ENCODE assay signal across 23 mouse cellular contexts in the genomic region with DNA sequence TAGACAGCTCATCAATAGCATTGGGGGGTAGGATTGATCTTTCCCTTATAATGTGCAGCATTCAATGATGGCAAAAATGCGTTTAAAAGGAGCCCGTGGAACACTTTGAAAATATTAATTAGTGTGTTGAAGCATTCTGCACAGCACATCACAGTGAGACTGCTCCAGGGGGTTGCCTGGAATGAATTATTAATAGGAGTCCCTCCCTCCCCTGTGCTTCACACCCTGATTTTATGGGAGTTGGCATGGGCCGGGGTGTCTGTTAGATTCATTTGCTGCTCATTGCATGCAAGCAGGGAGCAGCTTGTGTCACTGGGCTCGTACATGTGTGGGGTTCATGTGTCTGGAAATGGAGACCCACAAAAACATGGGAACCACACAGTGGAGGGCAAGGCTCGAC.
"Had no signal": no experiment of that assay in that cellular context is flagged by ENCODE, and none has a peak within 500 bp of the region (broad histone marks: within the 10 kb centered on the region; RNA-seq: fewer than 3 reads in every experiment).

No protein-coding gene starts in this region.

- H3K9me3 ChIP-seq: kidney, embryonic 15.5 days; limb, embryonic 10.5 days; limb, embryonic 13.5 days; liver, embryonic 12.5 days; liver, embryonic 15.5 days; lung, embryonic 15.5 days; megakaryocyte, embryonic 14.5 days; midbrain, embryonic 15.5 days; stomach, embryonic 15.5 days had no signal

- H3K4me1 ChIP-seq: liver, embryonic 12.5 days; liver, embryonic 15.5 days; lung, embryonic 15.5 days; stomach, embryonic 15.5 days had no signal

- DNase-seq: kidney, adult 11 months; kidney, adult 8-10 months; kidney, postnatal 10 days; kidney, postnatal 36 days; layer of hippocampus, adult 9-11 months; liver; lung, adult 18-20 months; lung, postnatal 10 days; lung, postnatal 36 days; retina, postnatal 1 day; right cerebral cortex, postnatal 25 days; spleen, adult 18-20 months; thymus, postnatal 25 days had no signal

- H3K27ac ChIP-seq: kidney, embryonic 15.5 days; limb, embryonic 13.5 days; liver, embryonic 12.5 days; liver, embryonic 15.5 days; lung, embryonic 15.5 days; midbrain, embryonic 15.5 days; stomach, embryonic 15.5 days had no signal

- H3K27me3 ChIP-seq: stomach, embryonic 15.5 days had no signal

- H3K36me3 ChIP-seq: kidney, embryonic 15.5 days; limb, embryonic 10.5 days; limb, embryonic 13.5 days; liver, embryonic 12.5 days; liver, embryonic 15.5 days; lung, embryonic 15.5 days; midbrain, embryonic 15.5 days; stomach, embryonic 15.5 days had no signal

- H3K4me2 ChIP-seq: kidney, embryonic 15.5 days; limb, embryonic 13.5 days; liver, embryonic 12.5 days; liver, embryonic 15.5 days; lung, embryonic 15.5 days; midbrain, embryonic 15.5 days; stomach, embryonic 15.5 days had no signal

- ATAC-seq: liver, embryonic 12.5 days; midbrain, embryonic 15.5 days had no signal

- H3K9ac ChIP-seq: kidney, embryonic 15.5 days; limb, embryonic 13.5 days; liver, embryonic 12.5 days; liver, embryonic 15.5 days; lung, embryonic 15.5 days; midbrain, embryonic 15.5 days; stomach, embryonic 15.5 days had no signal

- H3K4me3 ChIP-seq: kidney, embryonic 15.5 days; limb, embryonic 10.5 days; limb, embryonic 13.5 days; liver, embryonic 12.5 days; liver, embryonic 15.5 days; lung, embryonic 15.5 days; megakaryocyte, embryonic 14.5 days; midbrain, embryonic 15.5 days; myocyte; stomach, embryonic 15.5 days had no signal
